10 mouse cellular contexts compared by ENCODE assay signal in the genomic region with DNA sequence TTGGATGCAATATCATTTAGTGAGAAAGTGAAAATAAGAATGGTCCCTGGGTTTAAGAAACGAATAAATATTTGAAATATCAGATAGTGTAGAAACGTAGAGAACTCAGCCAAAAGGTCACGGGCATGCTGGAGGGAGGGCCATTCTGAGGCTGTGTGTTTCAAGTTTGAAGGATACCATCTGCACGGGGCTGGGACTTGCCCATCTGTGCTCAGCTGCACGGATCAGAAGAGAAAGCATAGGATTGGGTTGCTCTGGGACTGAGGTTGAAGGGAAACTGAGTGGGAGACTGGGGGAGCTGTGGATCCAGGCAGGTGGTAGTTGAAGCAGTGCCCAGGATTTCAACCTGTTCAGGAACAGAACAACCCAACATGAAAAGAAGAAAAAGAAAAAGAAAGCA.
A peak's percentile ranks its signal among the peaks of the same experiment; 100 is the strongest.
DNase-seq lines count a peak whose midpoint lies in the region; ATAC-seq lines count a peak whose summit lies in the region.
"Had no signal": no experiment of that assay in that cellular context is flagged by ENCODE, and none has a peak within 500 bp of the region (broad histone marks: within the 10 kb centered on the region; RNA-seq: fewer than 3 reads in every experiment).

No protein-coding gene starts in this region.

- no peaks in the 10 kb centered on the region for H3K9me3 ChIP-seq in stomach, embryonic 15.5 days
- H3K9me3 ChIP-seq: G1E had no signal

- 25% methylated on average over 5 of the region's 5 CpGs for WGBS in stomach, embryonic 15.5 days

- peak; percentile 15 for DNase-seq in adrenal gland, postnatal 10 days
- no peak for DNase-seq in adrenal gland, adult 18-20 months (ENCODE audit: low spot score in 2 of 2)
- peak; percentile 26 for DNase-seq in ovary, adult 18-20 months (ENCODE audit: low spot score)
- no peak for DNase-seq in ovary, postnatal 14 days (ENCODE audit: low spot score)
- DNase-seq in kidney, postnatal 10 days: peak; percentile 71
- no peak for DNase-seq in thymus, postnatal 10 days (ENCODE audit: low spot score in 2 of 2)
- DNase-seq: cerebellum, postnatal 25 days had no signal

- no peak overlapping the region for H3K4me2 ChIP-seq in stomach, embryonic 15.5 days

- H3K9ac ChIP-seq in stomach, embryonic 15.5 days: no peak overlapping the region

- no peaks in the 10 kb centered on the region for H3K36me3 ChIP-seq in stomach, embryonic 15.5 days
- H3K36me3 ChIP-seq: G1E had no signal

- H3K27me3 ChIP-seq in stomach, embryonic 15.5 days (replicated peaks): no peaks in the 10 kb centered on the region

- no peak overlapping the region for H3K4me3 ChIP-seq in stomach, embryonic 15.5 days (replicated peaks)

- ATAC-seq in stomach, embryonic 15.5 days (ENCODE audit: insufficient read depth, low FRiP score, low read depth): peak; percentile 53; the same call in 1 of the 2 replicates
- no peak for ATAC-seq in megakaryocyte, adult 5-6 weeks (ENCODE audit: poor library complexity, severe bottlenecking)

- H3K27ac ChIP-seq in stomach, embryonic 15.5 days: no peak overlapping the region

- H3K4me1 ChIP-seq in stomach, embryonic 15.5 days: no peaks in the 10 kb centered on the region

Comparison
In these comparisons a context has a peak if more than half of its experiments do, and no peak if none do; other contexts are left out.
1. DNase-seq: peak in adrenal gland, postnatal 10 days (single experiment), ovary, adult 18-20 months (single experiment) and kidney, postnatal 10 days (single experiment); none in adrenal gland, adult 18-20 months (0 of 2), ovary, postnatal 14 days (single experiment) and thymus, postnatal 10 days (0 of 2).